Mouse (Mus musculus) kidney, embryonic 16.5 days (tissue): ENCODE measurements around the gene Fam171a2. TPM values are rescaled to one million over a fixed set of nuclear protein-coding genes. Genes with fewer than 3 reads are reported as not detected.

Source experiments
- ATAC-seq: fragments of 200-750 bp; cut with Nextera tagmentation; 2 replicates; pipeline ENCODE4 v1.8.0; 2017; ENCODE audit warnings: moderate TSS enrichment; ENCODE audit not compliant: low FRiP score, low TSS enrichment
- H3K27ac ChIP-seq: fragments of 300-500 bp; sonication (generic); 2 replicates; pipeline ENCODE4 v1.5.1; 2014; ENCODE audit warnings: low read length
- H3K27me3 ChIP-seq: fragments of 300-500 bp; sonication (generic); 2 replicates; pipeline ENCODE4 v1.6.1; 2014; ENCODE audit warnings: low read length, control low read depth, mixed read lengths; ENCODE audit not compliant: insufficient read depth
- H3K36me3 ChIP-seq: fragments of 300-500 bp; sonication (generic); 2 replicates; pipeline ENCODE4 v1.6.1; 2014; ENCODE audit warnings: low read length, control low read depth, mixed read lengths; ENCODE audit not compliant: insufficient read depth
- H3K4me1 ChIP-seq: fragments of 300-500 bp; sonication (generic); 2 replicates; pipeline ENCODE4 v1.6.1; 2014; ENCODE audit warnings: low read length, control low read depth, mixed read lengths; ENCODE audit not compliant: insufficient read depth
- H3K4me2 ChIP-seq: fragments of 300-500 bp; sonication (generic); replicated peaks from 2 replicates; pipeline ENCODE4 v1.6.1; 2014; ENCODE audit warnings: low read depth, low read length
- H3K4me3 ChIP-seq: fragments of 300-500 bp; sonication (generic); 2 replicates; pipeline ENCODE4 v1.5.1; 2014; ENCODE audit warnings: mild to moderate bottlenecking, low read length
- H3K9ac ChIP-seq: fragments of 300-500 bp; sonication (generic); replicated peaks from 2 replicates; pipeline ENCODE4 v1.6.1; 2014; ENCODE audit warnings: low read length
- H3K9me3 ChIP-seq: fragments of 300-500 bp; sonication (generic); 2 replicates; pipeline ENCODE4 v1.6.1; 2016; ENCODE audit warnings: low read length, control low read depth
- WGBS: fragments of 180-500 bp; shearing (Covaris S2); extraction: QIAGEN DNeasy Blood & Tissue Kit; methylation state at CpG from one replicate; pipeline ENCODE4 v1.1.7; 2014; 5-methylcytosine and 5-hydroxymethylcytosine counted together
- polyA plus RNA-seq: library from polyadenylated mRNA; unstranded; fragments of >200 nt; fragmentation: Nextera tagmentation; extraction: Ambion mirVana; gene quantifications from 2 replicates; pipeline ENCODE4 v1.2.1, GENCODE M21; 2015

The Fam171a2 gene
- polyA plus RNA-seq, 1 experiment from 2014 or later: 5.3 TPM

DNA sequence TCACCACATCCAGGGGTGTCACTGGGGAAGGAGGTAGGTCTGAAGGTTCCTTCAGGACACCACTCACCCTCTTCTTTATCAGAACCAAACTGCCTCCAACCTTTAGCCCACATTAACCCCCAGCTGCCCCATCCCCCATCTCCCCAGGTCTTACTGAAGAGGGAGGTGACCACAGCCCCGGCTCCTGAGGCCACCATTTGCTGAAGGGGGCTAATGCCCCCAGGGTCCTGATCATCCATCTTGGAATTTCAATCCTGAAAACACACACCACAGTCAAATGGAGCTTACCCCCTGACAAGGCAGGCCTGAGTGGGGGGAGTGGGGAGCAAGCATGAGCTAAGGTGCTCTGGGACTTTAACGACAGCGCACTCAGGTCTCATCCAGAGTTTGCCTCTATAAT lies 41.1 kb downstream of the Fam171a2 start:
- 9% methylated on average over 3 of the region's 3 CpGs for WGBS
- peak overlapping the region; percentile 72 for H3K4me2 ChIP-seq
- H3K4me3 ChIP-seq: peak overlapping the region; percentile 79
- no peaks in the 10 kb centered on the region for H3K27me3 ChIP-seq
- peaks cover 21% of the 10 kb centered on the region for H3K36me3 ChIP-seq
- no peak for ATAC-seq
- no peaks in the 10 kb centered on the region for H3K9me3 ChIP-seq
- H3K4me1 ChIP-seq: peaks cover 26% of the 10 kb centered on the region
- peak overlapping the region; percentile 98 for H3K27ac ChIP-seq
- H3K9ac ChIP-seq: peak overlapping the region; percentile 92

DNA sequence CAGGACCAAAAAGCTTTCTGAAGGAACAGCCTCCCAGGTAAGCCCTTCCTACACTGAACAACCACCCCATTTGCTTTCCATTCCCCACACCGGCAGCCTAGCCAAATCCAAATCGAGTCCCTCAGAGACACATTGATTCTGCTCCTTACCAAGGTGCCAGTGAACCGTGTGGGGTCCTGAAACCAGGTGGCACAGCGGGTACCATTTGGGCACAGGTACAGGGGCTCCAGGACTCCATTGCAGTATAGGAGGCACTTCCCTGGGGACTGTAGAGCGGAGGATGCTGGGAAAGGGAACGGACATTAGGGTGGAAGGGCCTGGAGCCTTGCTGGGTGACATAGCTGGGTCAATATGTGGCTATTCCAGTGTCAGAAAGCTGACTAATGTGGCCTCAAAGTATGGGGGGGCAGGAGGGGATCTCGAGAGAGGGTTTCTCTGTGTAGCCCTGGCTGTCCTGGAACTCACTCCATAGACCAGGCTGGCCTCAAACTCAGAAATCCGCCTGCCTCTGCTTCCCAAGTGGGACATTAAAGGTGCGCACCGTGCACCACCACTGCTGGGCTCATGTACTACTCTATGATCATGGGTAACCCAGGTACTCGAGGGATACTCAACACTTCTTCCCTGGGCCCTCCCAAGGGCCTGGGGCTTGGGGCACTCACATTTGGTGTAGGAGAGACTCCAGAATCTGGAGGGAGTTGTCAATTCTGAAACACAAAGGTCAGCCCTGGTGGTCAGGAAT lies 41.8 kb downstream of the Fam171a2 start:
- H3K9ac ChIP-seq: peak overlapping the region; percentile 92
- H3K36me3 ChIP-seq: peaks cover 21% of the 10 kb centered on the region
- peak overlapping the region; percentile 79 for H3K4me3 ChIP-seq
- H3K9me3 ChIP-seq: no peaks in the 10 kb centered on the region
- H3K4me2 ChIP-seq: peak overlapping the region; percentile 72
- H3K27ac ChIP-seq: no peak overlapping the region
- WGBS: 86% methylated on average over 11 of the region's 11 CpGs
- ATAC-seq: no peak
- H3K4me1 ChIP-seq: peaks cover 26% of the 10 kb centered on the region
- peaks cover 4% of the 10 kb centered on the region; the same call in 1 of the 2 replicates for H3K27me3 ChIP-seq

DNA sequence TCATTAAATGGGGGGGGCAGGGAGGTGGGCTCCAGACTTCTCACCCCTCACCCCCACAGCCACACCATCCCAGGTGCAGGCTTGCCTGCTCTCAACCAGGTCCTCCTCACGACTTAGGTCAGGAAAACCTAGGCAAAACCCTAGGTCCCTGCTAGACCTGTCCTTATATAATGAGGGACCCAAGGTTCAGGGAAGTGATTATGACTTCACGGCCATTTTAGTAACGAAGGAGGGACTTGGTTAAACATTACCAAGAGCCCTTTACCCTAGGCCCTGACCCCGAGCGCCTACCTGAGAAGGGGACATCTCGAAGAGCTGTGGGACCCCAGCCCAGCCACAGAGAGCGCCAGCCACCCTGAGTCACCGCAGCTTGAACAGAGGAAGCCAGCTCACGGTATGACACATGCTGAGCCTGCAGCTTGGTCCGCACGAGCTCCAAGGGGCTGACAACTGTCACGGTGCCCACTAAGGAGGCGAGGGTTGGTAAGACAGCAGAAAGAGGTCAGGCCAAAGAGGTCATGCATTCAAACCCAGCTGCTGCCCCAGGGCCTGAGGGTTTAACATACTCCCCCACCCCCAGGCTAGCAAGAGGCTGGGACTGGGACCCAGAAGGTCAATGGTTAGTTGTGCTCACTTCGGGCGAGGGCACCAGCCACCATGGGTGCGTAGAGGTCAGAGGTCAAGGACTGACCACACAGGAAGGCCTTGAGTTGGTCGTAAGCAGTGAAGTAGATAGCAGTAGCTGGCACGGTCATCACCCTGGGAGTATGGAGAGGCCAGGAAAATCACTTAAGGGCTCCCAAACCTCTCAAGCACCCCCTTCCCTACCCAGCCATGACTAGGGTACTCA lies 43.1 kb downstream of the Fam171a2 start:
- no peaks in the 10 kb centered on the region for H3K9me3 ChIP-seq
- no peak overlapping the region for H3K4me3 ChIP-seq
- no peak overlapping the region for H3K27ac ChIP-seq
- no peak for ATAC-seq
- 72% methylated on average over 18 of the region's 18 CpGs for WGBS
- H3K36me3 ChIP-seq: peaks cover 21% of the 10 kb centered on the region
- H3K27me3 ChIP-seq: peaks cover 17% of the 10 kb centered on the region
- peaks cover 34% of the 10 kb centered on the region for H3K4me1 ChIP-seq
- no peak overlapping the region for H3K9ac ChIP-seq
- no peak overlapping the region for H3K4me2 ChIP-seq

DNA sequence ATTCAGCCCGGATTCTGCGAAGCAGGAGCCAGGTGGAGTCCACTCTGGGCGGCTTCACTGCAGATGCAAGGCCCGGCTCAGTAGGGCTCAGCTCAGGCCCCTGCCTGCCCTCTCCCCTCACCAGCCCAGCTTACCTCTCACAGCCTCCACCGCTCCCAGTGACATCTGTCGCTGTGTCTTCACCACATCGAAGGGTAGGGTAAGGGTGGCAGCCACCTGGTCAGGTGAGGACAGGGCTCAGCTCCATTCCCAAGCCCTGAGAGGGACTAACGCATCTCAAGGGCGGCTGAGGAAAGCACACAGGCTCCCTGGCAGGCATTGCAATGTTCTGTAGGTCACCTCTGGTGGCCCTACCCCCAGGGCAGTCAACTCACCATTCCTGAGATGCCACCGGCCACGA lies 43.8 kb downstream of the Fam171a2 start:
- Histone ChIP-seq H3K4me1 (peaks cover 36% of the 10 kb centered on the region), H3K9ac (no peak overlapping the region), H3K36me3 (peaks cover 21% of the 10 kb centered on the region), H3K9me3 (no peaks in the 10 kb centered on the region), H3K27me3 (peaks cover 24% of the 10 kb centered on the region), H3K4me2 (no peak overlapping the region), H3K27ac (no peak overlapping the region), H3K4me3 (no peak overlapping the region)
- no peak for ATAC-seq
- WGBS: 93% methylated on average over 11 of the region's 11 CpGs

DNA sequence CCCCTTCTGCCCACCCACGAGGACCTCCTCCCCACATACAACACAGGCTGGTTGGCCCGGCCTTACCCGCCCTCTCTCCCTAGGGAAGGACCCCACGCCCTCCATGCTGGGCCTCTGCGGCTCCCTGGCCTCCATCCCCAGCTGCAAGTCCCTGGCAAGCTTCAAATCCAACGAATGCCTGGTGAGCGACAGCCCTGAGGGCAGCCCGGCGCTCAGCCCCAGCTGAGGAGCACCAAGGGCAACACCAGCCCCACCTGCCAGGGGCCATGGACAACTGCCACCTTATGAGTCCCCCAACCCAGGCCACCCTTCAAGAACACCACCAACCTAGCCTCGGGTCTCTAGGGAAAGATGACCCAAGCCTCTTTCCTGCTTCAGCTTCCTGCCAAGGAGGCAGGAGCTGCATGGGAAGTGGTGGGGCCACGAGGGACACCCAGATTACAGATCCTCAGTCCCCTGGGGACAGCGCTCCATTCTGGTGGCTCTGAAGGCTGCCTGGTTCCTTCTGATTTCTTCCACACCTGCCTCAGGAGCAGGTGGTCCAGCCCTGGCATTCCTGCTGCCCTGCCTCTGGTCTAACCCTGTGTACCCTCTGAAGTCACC lies 45.5 kb downstream of the Fam171a2 start:
- Histone ChIP-seq H3K4me2 (no peak overlapping the region), H3K9me3 (no peaks in the 10 kb centered on the region), H3K27ac (no peak overlapping the region), H3K4me1 (peaks cover 38% of the 10 kb centered on the region), H3K4me3 (no peak overlapping the region), H3K9ac (no peak overlapping the region), H3K27me3 (peaks cover 33% of the 10 kb centered on the region), H3K36me3 (peaks cover 21% of the 10 kb centered on the region)
- WGBS: 59% methylated on average over 12 of the region's 12 CpGs
- ATAC-seq: no peak

DNA sequence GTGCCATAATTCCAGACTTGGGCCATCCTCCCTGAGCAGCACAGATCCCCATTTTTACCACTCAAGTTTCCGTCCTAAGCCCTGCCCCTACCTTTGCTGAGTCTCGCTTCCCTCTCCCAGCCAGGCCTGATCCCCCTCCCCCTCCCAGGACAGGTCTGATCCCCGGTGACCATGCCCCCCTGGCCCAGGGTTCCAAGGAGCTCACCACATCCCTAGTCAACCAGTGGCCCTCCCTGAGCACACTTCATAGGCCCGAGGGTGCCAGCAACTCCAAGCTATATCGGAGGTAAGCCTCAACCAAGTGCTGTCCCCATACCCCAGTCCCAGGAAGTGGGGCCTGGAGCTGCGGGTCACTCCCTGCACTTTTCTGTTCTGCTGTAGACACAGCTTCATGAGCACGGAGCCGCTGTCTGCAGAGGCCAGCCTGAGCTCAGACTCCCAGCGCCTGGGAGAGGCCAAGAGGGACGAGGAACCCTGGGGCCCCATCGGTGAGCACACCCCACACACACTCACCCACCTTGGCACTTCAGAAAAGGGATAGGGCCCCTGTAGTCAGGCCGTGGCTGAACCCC lies 46.9 kb downstream of the Fam171a2 start:
- Histone ChIP-seq H3K4me2 (no peak overlapping the region), H3K36me3 (peaks cover 21% of the 10 kb centered on the region), H3K27ac (no peak overlapping the region), H3K9me3 (no peaks in the 10 kb centered on the region), H3K4me1 (peaks cover 28% of the 10 kb centered on the region), H3K4me3 (no peak overlapping the region), H3K27me3 (peaks cover 33% of the 10 kb centered on the region), H3K9ac (no peak overlapping the region)
- no peak for ATAC-seq
- WGBS: 28% methylated on average over 12 of the region's 12 CpGs

DNA sequence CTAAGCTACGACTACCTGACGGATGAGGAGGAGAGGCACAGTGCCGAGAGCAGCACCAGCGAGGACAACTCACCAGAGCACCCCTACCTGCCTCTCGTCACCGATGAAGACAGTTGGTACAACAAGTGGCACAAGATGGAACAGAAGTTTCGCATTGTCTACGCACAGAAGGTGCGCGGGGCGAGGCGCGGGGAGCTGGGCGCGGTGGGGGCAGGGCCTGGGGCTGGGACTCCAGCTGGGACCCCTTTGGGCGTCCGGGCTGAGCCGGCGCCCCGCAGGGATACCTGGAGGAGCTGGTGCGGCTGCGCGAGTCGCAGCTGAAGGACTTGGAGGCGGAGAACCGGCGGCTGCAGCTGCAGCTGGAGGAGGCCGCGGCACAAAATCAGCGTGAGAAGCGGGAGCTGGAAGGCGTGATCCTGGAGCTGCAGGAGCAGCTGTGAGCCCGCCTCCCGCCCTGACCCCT lies 47.8 kb downstream of the Fam171a2 start:
- peak overlapping the region; percentile 47 for H3K9ac ChIP-seq
- ATAC-seq: no peak
- peaks cover 22% of the 10 kb centered on the region for H3K4me1 ChIP-seq
- H3K27me3 ChIP-seq: peaks cover 39% of the 10 kb centered on the region
- no peaks in the 10 kb centered on the region for H3K9me3 ChIP-seq
- peaks cover 21% of the 10 kb centered on the region for H3K36me3 ChIP-seq
- H3K27ac ChIP-seq: no peak overlapping the region
- peak overlapping the region; percentile 44 for H3K4me3 ChIP-seq
- peak overlapping the region; percentile 62 for H3K4me2 ChIP-seq
- 2% methylated on average over 32 of the region's 34 CpGs for WGBS

DNA sequence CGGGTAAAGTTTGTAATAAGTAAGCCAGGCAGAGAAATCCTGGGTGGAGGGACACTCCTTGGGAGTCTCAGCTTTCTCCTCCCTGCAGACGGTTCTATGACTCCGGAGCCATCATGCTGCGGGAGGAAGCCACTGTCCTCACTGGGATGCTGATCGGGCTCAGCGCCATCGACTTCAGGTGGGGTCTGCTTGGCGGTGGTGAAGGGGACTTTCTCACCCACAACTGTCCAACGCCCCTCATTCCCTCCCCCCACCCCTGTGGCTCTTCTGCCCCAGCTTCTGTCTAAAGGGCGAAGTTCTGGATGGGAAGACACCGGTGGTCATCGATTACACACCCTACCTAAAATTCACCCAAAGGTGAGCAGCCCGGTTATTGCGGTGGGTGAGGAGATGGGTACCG lies 48.4 kb downstream of the Fam171a2 start:
- Histone ChIP-seq H3K27ac (no peak overlapping the region), H3K36me3 (peaks cover 20% of the 10 kb centered on the region), H3K9ac (peak overlapping the region; percentile 47), H3K4me1 (peaks cover 22% of the 10 kb centered on the region), H3K9me3 (no peaks in the 10 kb centered on the region), H3K4me3 (peak overlapping the region; percentile 44), H3K4me2 (peak overlapping the region; percentile 62), H3K27me3 (peaks cover 40% of the 10 kb centered on the region)
- WGBS: 8% methylated on average over 15 of the region's 15 CpGs
- no peak for ATAC-seq

DNA sequence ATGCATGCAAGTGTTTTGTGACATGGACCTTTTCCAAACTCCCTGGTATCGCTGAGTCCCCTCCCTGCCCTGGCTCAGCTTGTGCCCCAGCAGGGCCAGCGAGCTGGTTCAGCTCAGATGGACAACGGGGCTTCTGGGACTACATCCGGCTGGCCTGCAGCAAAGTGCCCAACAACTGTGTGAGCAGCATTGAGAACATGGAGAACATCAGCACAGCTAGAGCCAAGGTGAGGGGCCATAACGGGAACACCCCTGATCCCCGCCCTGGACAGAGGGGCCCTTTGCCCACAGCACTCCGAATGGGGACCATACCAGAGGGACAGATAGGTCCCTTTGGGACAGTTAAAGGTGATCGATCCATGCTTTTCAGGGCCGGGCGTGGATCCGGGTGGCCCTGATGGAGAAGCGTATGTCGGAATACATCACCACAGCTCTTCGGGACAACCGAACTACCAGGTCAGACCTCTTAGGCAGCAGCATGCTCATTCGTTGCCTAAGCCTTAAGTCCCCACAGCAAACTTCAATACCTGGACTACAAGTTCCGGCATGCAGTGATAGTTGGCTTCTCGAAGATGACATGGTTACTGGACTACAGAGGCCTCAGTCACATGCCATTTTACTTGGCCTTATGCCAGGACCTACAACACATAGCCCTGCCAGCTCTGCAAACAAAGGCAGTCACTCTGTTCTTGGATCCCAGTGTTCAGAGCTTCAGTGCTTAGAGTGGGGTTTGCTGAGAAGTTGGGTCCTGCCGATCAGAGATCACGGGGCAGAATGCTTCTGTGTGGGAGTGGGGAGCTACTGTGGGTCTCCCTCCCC lies 49.3 kb downstream of the Fam171a2 start:
- H3K9ac ChIP-seq: no peak overlapping the region
- WGBS: 77% methylated on average over 20 of the region's 20 CpGs
- H3K4me1 ChIP-seq: peaks cover 31% of the 10 kb centered on the region
- no peak overlapping the region for H3K4me2 ChIP-seq
- H3K27ac ChIP-seq: no peak overlapping the region
- no peaks in the 10 kb centered on the region for H3K9me3 ChIP-seq
- peaks cover 40% of the 10 kb centered on the region for H3K27me3 ChIP-seq
- ATAC-seq: no peak
- no peak overlapping the region for H3K4me3 ChIP-seq
- peaks cover 11% of the 10 kb centered on the region for H3K36me3 ChIP-seq
